Mouse (Mus musculus) olfactory bulb, adult 2 months (tissue): Measurements from ENCODE around the gene Samsn1.
"Not testable (repeated sequence)": the region's sequence is repeated elsewhere in the genome, so short reads cannot be mapped to it uniquely, and the experiment has no call there.

Source experiments
- CTCF ChIP-seq: fragments of 200-500 bp; IDR thresholded peaks from 2 replicates; pipeline ENCODE4 v1.5.1; 2012; ENCODE audit warnings: low read depth, mild to moderate bottlenecking, low read length, moderate library complexity; ENCODE audit not compliant: insufficient read depth
- POLR2A ChIP-seq: fragments of 200-500 bp; IDR thresholded peaks from 2 replicates; pipeline ENCODE4 v1.6.1; 2012; ENCODE audit warnings: mild to moderate bottlenecking, low read depth, low read length, moderate library complexity; ENCODE audit not compliant: insufficient read depth

DNA sequence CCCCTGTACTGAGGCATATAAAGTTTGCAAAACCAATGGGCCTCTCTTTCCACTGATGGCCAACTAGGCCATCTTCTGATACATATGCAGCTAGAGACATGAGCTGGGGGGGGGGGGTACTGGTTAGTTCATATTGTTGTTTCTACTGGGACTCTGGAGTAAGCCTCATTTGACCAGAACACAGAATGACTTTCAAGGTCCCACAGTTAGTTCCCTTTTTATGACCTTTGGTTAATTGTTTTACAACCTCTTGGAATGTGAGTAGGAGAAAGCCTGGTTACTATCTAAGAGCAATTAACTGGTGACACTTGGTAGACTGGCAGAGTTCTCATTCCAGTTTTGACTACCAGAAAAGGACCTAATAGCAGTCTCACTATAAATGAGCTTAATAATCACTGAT, 195.1 kb downstream of the Samsn1 start:
- TF ChIP-seq CTCF, POLR2A: not testable (repeated sequence)
